Mouse (Mus musculus): Measurements from ENCODE around the gene Iqcd.

DNA sequence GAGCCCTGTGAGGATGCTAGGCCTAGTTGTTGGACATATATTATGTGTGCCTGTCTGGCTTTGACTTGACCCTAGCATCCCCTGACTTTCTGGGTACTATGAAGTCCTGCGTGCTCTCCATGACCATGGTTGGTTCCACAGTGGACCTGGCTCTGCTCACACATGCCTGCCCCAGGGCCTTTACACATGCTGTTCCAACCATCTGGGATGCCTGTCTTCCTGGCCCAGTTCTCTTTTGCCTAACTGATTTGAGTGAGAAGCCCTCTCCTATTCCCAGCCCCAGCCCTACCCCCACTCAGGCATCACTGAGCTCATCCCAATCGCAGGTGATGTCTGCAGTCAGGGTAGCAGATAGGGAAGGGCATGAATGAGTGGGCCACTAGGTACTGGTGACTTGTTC is 65.1 kb downstream of the Iqcd start:
- TF ChIP-seq MYOD1 (IDR thresholded peaks at IDR 0.05; ENCODE audit: control insufficient read depth in 1 of 3, insufficient read length in 2 of 3, low read depth in 2 of 3) (no peak), MYOG (IDR thresholded peaks at IDR 0.05; ENCODE audit: control insufficient read depth in 1 of 3, insufficient read depth in 1 of 3, insufficient read length in 2 of 3, low read depth in 2 of 3) (no peak), POLR2A (IDR thresholded peaks at IDR 0.05; ENCODE audit: insufficient read length, low read depth) (no peak), TCF12 (IDR thresholded peaks at IDR 0.05; ENCODE audit: insufficient read depth, poor library complexity, severe bottlenecking) (no peak), MAX (IDR thresholded peaks at IDR 0.05; ENCODE audit: low read depth) (no peak)
